Mouse (Mus musculus): ENCODE results near the gene Sox9. TPM values are rescaled to one million over a fixed set of nuclear protein-coding genes. Genes with fewer than 3 reads are reported as not detected.

The Sox9 gene
- total RNA-seq (2021) = 1 to 10 TPM; 2.2 to 2.6 TPM

DNA sequence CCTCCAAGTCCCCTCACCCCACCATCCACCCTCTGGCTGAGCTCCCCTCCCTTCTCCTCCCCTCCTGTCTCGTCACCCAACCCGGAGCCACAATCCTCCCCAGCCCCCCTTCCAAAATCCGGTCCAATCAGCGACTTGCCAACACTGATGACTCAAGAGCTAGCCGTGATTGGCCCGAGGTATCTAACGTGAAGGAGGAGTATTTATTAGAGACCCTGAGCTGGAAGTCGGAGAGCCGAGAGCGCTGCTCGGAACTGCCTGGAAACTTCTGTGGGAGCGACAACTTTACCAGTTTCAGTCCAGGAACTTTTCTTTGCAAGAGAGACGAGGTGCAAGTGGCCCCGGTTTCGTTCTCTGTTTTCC lies at the start of gene Sox9:
TSS of gene Sox9 (plus strand) at position 231 of the 363 bp plus-strand sequence.
- intact Hi-C loops (cut with DNase I) = loop anchor here (2.0 to 5.0 kb wide), 2 partner anchors 385 to 1247 kb away; no protein-coding TSS in a partner anchor
- peak; percentile 84 for DNase-seq (ENCODE audit: low spot score)

DNA sequence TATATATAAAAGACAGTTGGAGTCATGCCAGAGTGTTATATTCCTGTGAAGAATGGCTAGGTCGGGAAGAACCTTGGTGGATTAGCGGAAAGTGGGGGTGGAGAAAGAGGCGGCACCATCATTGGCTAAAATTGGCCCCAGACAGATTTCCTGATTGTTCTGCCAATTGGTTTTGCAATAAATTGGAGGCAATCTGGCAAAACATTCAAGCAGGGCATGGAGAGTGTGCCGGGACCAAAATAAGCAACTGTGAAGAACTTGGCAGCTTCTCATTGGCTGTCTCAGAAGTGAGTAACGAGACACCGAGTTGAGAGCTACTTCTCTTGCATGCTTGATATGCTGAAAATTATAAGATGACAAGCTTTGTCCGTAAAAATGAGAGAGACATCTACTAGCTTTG lies 49.6 kb upstream of the Sox9 start:
- intact Hi-C loops (cut with DNase I) = no loop called here
- no peak for DNase-seq (ENCODE audit: low spot score)

DNA sequence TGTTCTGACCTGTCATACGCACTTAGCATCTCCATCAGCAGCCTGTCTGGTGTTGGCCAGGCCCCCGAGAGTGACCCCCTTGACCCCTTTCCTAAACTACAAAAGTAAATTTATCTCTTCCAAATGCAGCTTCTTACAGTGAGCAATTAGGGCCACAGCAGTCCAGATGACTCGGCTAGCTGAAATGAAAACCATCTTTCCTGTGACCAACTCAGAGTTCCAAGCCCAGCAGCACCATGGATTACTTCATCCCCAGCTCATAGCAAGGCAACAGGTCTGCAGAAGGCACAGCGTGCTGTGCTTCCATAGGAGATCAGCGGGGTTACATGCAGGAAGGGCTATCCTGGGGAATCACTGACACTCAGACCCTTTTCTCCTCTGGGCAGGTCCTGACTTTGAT lies 45.0 kb upstream of the Sox9 start:
- intact Hi-C loops (cut with DNase I) = no loop called here
- no peak for DNase-seq (ENCODE audit: low spot score)

DNA sequence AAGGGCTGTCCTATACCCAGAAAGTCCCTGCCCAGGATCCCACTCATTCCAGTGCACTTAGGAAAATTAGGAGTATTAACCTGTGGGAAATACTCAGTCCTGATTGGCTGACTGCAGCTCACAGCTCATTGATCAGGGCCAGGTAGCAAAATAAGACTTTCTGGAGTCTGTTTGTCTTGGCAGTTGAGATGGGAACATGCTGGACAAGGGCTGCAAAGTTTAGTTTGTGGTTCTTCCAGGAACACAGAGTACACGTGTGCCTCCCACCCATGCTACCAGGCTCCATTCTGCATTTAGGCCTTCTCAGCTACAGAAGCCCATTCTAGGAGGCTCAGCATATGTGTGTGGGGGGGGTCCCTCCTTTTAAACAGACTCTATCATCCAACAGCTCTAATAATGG lies 42.3 kb upstream of the Sox9 start:
- no peak for DNase-seq (ENCODE audit: low spot score)
- intact Hi-C loops (cut with DNase I) = no loop called here

DNA sequence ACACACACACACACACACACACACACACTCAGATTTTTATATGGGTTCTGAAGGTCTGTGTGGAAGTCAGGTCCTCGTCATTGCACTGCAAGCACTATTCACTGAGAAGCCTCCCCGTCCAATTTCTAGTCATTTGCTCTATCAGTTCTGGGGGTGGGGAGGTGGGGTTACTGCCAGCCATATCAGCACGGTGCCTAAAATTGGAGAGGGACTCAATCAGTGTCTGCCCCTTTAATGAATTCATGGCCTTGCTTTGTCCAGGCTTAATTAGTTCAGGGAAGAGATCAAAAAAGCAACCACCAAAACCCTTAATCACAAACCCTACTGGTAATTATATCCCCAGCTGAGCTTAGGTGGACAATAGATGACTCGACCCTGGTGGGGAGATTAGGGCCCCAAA lies 25.5 kb upstream of the Sox9 start:
- no peak for DNase-seq (ENCODE audit: low spot score)
- intact Hi-C loops (cut with DNase I) = no loop called here

DNA sequence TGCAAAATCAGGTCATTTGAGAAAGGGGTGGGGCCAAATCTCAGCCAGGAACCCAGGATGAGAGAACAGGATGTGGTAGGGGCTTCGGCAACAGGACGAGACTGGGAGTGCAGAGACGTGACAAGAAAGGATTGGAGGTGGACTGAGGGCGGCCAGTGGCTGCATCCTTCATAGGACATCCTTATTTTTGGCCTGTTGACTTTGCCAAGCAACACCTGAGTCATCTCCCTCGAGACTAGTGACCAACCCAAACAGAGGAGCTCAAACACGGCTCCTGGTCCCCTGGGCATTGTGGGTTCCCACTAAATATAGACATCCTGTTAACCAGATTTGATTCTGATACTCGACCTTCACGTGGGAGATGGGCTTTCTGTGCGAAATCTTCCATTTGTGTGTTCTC lies 24.0 kb upstream of the Sox9 start:
- no peak for DNase-seq (ENCODE audit: low spot score)
- intact Hi-C loops (cut with DNase I) = no loop called here

DNA sequence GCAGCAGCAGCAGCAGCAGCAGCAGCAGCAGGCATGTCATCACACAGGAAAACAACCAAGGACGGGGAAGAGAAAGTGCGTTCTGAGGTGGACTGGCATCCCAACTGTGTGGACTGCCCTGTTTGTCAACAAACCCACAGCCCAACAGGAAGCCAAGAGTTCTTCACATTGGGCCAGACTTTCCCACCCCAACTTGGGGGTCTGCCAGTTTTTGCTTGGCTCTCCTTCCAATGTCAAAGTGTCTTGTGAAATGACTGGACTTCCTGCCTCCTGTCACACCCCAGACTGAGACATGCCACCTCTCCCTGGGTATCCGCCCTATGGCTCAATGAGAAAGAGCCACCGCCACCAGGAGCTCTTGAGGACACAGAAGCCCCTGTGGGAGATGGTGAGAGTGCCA lies 15.1 kb upstream of the Sox9 start:
- no peak for DNase-seq (ENCODE audit: low spot score)
- intact Hi-C loops (cut with DNase I) = no loop called here

DNA sequence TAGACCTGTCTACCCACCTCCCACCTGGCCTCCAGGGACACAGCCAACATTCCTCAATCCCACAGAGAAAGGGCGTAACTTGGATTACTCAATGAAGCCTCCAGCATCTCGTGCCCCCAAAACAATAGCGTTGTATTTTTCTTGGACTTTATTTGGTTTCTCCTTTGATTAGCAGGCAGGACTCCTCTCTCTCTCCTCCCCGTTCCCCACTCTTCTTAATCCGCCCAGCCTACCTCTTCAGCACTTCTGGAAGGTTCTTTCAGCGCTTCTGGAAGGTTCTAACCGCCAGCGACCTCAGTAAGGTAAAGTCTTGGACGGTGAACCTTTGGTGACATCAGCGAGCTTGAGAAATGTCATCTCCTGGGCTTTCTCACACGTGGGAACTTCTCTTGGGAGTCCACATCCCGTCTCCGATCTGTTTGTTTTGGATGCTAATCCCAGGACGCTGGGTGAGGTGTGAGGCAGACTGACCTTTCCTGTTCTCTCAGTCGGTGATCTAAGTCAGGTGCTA lies 14.4 kb upstream of the Sox9 start:
- intact Hi-C loops (cut with DNase I) = no loop called here
- no peak for DNase-seq (ENCODE audit: low spot score)

DNA sequence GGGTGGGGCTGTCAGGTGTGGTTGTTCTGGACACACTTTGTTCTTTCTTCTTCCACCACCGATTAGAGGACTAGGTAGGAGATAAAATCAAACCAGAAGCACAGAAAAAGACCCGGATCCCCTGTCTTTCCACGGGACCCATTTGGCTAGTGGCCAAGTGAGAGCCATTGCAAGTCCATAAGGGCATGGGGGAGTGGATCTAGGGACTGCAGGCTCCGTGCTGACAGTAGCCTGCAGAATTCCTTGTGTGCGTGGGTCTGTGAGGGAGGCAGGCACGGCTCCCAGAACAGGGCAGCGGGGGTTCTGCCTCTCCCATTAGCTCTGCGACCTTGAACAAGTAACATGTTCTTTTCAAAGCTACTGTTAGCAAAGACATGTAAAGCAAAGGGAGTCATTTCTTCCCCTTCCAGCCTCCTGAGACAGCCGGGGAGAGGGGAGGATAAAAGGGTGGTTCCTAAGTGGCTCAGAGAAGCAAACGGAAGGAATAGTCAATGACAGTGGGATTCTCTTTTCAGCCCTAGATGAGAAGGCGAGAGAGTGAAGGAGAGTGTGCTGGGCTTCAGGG lies 9.2 kb upstream of the Sox9 start:
- no peak for DNase-seq (ENCODE audit: low spot score)

DNA sequence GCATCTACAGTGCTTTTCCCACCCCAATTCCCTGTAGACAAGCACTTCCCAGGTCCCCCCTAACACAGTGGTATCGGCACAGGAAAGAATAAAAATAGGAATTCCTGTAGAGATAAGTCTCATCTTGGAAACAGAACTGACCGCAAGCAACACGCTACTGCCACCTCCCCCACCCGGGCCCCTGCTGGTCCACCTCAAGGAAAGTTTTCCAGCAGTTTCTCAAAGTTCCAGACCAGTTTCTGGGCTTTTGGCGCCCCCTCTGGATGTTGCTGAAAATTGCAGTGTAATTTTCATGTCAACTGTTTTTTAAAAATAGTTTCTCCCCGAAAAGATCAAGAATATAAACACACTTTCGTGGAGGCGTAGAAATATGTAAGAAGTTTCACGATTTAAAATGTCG lies 2.3 kb upstream of the Sox9 start:
- DNase-seq (ENCODE audit: low spot score) = no peak
- intact Hi-C loops (cut with DNase I) = loop anchor here (2.0 to 10.0 kb wide), 3 partner anchors 388 to 1245 kb away; no protein-coding TSS in a partner anchor

More for the DNA sequence above, 9.2 kb upstream of the Sox9 start:
- intact Hi-C loops (cut with DNase I) = loop anchor here (10.0 kb wide), 1 partner anchor 568 kb away; no protein-coding TSS in a partner anchor

DNA sequence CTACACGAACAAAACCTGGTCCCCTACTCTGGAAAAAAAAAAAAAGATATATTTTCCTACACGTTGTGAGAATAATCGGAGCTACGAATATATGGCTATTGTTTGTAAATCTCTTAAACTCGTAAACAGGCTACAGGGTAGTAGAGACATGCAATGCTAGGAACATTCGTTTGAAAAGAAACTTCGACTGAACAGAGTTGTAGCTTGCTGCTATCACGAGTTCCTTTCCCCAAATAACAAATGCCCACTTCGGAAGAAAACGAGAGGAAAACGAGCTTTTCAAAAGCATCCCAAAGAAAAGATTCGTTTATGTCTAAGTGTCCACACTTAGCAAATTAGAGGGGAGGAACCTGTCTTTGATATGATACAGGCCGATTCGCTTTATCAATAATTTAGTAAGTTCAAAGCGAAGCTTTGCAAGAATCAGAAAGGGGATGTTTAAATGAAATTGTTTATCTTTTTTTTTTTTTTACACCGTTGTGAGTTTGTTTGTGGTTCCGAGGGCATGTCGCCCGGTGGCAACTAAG lies 1.6 kb upstream of the Sox9 start:
- intact Hi-C loops (cut with DNase I) = loop anchor here (2.0 to 5.0 kb wide), 2 partner anchors 387 to 1246 kb away; no protein-coding TSS in a partner anchor
- DNase-seq (ENCODE audit: low spot score) = no peak

DNA sequence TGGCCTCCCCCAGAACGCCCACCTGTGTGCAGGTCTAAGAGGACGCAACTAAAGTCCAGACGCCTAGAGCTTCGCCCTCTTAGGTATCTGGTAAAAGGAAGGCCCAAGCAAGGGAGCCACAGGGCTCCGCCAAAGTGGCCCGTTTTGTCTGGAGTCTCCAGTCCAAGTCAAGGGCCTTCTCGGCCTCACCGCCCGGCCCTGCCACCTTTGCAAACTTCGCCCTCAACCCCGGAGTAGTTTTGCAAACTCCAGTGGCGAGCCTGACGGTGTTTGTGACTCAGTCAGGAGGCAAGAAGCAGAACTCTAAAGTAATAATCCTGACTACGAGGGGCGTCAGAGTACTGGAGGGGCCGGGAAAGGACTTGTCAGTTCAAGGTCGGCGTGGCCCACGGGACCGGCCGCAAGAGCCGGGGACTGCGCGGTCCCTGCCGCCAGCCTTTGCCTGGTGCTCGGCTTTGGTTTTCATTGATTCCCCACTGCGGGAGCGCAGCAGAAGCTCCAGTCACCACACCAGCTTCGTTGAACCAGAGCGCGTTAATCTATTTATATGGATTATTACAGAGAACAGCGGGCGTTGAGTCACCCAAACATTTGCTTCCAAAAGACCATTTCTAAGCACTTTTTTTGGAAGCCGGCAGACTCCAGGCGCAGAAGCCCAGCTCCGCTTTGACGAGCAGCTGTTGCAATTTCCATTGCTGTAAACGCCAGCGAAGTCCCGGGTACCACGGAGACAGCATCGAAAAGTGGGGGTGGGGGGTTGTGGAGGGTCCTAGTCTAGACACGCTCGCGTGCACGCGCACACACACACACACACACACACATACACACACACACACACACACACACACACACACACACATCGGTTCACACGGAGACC lies 751 bp upstream of the Sox9 start:
- intact Hi-C loops (cut with DNase I) = loop anchor here (2.0 to 5.0 kb wide), 2 partner anchors 386 to 1246 kb away; no protein-coding TSS in a partner anchor
- DNase-seq (ENCODE audit: low spot score) = peak; percentile 23

DNA sequence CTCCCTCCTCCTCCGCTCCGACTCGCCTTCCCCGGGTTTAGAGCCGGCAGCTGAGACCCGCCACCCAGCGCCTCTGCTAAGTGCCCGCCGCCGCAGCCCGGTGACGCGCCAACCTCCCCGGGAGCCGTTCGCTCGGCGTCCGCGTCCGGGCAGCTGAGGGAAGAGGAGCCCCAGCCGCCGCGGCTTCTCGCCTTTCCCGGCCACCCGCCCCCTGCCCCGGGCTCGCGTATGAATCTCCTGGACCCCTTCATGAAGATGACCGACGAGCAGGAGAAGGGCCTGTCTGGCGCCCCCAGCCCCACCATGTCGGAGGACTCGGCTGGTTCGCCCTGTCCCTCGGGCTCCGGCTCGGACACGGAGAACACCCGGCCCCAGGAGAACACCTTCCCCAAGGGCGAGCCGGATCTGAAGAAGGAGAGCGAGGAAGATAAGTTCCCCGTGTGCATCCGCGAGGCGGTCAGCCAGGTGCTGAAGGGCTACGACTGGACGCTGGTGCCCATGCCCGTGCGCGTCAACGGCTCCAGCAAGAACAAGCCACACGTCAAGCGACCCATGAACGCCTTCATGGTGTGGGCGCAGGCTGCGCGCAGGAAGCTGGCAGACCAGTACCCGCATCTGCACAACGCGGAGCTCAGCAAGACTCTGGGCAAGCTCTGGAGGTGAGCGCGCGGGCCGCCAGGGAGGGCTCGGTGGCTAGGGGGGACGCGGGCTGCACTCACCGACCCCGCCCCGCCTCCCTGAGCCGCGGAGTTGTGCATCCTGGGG lies 515 bp downstream of the Sox9 start:
- no peak for DNase-seq (ENCODE audit: low spot score)
- intact Hi-C loops (cut with DNase I) = loop anchor here (5.0 kb wide), 1 partner anchor 385 kb away; no protein-coding TSS in a partner anchor

DNA sequence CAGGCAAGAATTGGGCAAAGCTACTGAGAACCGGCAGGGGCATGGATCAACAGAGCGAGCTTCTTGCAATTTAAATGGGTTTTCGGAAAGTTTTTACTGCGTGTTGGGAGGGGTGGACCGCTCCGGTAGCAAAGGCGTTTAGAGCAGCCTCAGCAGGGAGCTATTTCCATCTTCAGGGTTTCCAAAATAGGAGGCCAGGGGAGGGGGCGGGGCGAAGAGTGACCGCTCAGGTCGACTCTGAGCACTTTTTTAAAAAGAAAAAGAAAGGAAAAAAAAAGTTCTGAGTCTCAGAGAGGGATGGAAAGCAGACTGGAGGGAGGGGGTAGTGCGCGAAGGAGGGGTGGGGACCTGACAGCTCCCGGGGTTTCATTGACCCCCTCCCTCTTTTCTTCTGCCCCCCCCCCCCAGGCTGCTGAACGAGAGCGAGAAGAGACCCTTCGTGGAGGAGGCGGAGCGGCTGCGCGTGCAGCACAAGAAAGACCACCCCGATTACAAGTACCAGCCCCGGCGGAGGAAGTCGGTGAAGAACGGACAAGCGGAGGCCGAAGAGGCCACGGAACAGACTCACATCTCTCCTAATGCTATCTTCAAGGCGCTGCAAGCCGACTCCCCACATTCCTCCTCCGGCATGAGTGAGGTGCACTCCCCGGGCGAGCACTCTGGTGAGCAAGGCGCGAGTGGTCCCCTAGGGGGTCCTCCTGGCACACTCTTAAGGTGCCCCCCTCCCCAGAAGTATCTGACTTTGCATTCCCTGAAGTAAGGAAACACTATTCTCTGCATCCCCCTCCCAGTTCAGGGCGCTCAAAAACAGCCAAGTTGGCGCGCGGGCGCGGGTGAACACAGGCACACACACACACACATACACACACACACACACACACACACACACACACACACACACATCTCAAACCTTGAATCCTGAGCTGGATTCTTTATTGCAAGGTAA lies 1.6 kb downstream of the Sox9 start:
- intact Hi-C loops (cut with DNase I) = loop anchor here (5.0 kb wide), 1 partner anchor 384 kb away; no protein-coding TSS in a partner anchor
- no peak for DNase-seq (ENCODE audit: low spot score)

DNA sequence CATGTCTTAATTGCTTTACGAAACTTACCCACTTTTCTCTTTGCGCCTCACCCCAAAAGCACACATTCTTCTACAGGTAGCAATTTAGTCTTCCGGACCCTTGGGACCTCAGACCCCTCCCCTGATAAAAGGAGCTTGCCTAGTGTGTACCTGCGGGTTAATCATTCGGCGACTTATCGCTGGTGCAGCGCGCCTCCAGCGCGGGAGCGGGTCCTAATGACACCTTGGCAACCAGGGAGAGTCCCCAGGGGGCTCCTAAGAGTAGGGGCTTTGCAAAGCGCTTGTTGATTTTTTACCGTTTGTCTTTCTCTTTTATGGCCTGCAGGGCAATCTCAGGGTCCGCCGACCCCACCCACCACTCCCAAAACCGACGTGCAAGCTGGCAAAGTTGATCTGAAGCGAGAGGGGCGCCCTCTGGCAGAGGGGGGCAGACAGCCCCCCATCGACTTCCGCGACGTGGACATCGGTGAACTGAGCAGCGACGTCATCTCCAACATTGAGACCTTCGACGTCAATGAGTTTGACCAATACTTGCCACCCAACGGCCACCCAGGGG lies 2.4 kb downstream of the Sox9 start:
- DNase-seq (ENCODE audit: low spot score) = no peak
- intact Hi-C loops (cut with DNase I) = loop anchor here (5.0 kb wide), 1 partner anchor 383 kb away; no protein-coding TSS in a partner anchor

DNA sequence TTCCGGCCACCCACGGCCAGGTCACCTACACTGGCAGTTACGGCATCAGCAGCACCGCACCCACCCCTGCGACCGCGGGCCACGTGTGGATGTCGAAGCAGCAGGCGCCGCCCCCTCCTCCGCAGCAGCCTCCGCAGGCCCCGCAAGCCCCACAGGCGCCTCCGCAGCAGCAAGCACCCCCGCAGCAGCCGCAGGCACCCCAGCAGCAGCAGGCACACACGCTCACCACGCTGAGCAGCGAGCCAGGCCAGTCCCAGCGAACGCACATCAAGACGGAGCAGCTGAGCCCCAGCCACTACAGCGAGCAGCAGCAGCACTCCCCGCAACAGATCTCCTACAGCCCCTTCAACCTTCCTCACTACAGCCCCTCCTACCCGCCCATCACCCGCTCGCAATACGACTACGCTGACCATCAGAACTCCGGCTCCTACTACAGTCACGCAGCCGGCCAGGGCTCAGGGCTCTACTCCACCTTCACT lies 2.9 kb downstream of the Sox9 start:
- intact Hi-C loops (cut with DNase I) = loop anchor here (5.0 kb wide), 1 partner anchor 382 kb away; no protein-coding TSS in a partner anchor
- DNase-seq (ENCODE audit: low spot score) = no peak

DNA sequence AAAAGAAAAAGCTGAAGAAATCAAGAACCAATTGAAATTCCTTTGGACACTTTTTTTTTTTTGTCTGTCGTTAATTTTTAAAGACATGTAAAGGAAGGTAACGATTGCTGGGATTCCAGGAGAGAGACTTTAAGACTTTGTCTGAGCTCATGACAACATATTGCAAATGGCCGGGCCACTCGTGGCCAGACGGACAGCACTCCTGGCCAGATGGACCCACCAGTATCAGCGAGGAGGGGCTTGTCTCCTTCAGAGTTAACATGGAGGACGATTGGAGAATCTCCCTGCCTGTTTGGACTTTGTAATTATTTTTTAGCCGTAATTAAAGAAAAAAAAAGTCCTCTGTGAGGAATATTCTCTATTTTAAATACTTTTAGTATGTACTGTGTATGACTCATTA lies 3.6 kb downstream of the Sox9 start:
- no peak for DNase-seq (ENCODE audit: low spot score)
- intact Hi-C loops (cut with DNase I) = no loop called here

DNA sequence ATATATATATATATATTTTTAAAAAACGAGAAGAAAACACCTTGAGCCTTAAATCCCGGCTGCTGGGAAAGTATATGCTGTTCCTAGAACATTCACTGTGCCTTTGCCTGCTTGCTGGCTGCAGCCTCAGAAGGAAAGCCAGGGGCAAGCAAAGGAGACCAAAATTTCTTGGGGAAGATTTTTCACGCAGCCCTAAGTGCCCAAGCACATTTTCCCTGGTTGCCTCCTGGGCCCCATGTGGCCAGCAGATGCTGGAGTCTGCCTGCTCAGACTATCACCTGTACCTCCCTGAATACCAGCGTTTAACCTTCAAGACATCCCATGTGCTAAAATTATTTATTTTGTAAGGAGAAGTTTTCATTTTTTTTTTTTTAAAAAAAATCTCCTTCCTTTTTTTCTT lies 4.4 kb downstream of the Sox9 start:
- no peak for DNase-seq (ENCODE audit: low spot score)
- intact Hi-C loops (cut with DNase I) = no loop called here

All from heart, postnatal 25 days (tissue).